Mouse (Mus musculus): ENCODE results near the gene Nav2. TPM values are rescaled to one million over a fixed set of nuclear protein-coding genes. Genes with fewer than 3 reads are reported as not detected.

Gene Nav2
- polyA plus RNA-seq, 1 experiment from 2014 or later, result 19.7 TPM

DNA sequence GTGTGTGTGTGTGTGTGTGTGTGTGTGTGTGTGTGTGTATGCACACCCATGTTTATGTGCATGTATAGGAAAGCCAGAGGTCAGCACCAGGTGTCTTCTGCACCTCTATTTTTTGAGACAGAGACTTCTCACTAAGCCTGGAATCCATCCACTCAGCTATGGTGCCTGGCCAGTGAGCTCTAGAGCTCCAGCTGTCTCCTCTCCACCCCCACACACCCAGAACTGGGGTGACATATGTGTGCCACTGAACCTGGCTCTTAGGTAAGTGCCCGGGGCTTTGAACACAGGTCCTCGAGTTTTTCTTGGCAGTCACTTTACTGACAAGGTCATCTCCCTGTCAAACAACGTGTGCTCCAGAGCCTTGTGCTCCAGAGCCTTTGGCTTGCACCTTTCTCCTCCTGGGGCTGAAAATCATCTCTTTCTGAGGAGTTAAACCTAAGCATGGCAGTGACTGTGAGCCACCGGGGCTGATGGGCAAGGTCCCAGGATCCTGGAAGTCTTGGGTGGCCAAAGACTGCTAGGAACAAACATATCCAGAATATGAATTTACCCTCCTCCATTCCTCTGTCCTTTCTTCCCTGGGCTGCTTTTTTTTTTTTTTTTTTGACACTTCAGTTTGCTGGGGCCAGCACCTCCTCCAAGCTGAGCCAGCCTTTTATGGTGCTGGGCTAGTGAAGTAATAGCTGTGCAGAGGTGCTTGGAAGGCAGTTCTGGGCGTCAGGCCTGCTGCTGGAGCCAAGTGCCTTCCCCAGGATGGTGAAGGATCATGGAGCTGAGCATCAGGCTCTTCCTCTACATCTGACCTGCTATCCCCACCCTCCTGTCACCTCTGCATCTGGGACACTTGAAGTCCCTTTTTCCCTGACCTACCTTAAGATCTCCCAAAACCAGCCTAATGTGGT, 298.5 kb downstream of the Nav2 start:
- Histone ChIP-seq H3K9ac (no peak overlapping the region), H3K9me3 (ENCODE audit: low read depth, low read length) (no peaks in the 10 kb centered on the region), H3K27me3 (ENCODE audit: insufficient read depth, low read length) (no peaks in the 10 kb centered on the region), H3K4me3 (ENCODE audit: low read depth, low read length) (no peak overlapping the region), H3K4me1 (ENCODE audit: insufficient read depth) (no peaks in the 10 kb centered on the region), H3K27ac (ENCODE audit: low read depth) (no peak overlapping the region), H3K4me2 (no peak overlapping the region), H3K36me3 (ENCODE audit: insufficient read depth) (no peaks in the 10 kb centered on the region)
- WGBS, result 39% methylated on average over 5 of the region's 5 CpGs
- no peak for DNase-seq
- no peak for TF ChIP-seq CTCF (IDR thresholded peaks at IDR 0.05; ENCODE audit: low read depth)
- no peak for ATAC-seq (ENCODE audit: insufficient read depth)

DNA sequence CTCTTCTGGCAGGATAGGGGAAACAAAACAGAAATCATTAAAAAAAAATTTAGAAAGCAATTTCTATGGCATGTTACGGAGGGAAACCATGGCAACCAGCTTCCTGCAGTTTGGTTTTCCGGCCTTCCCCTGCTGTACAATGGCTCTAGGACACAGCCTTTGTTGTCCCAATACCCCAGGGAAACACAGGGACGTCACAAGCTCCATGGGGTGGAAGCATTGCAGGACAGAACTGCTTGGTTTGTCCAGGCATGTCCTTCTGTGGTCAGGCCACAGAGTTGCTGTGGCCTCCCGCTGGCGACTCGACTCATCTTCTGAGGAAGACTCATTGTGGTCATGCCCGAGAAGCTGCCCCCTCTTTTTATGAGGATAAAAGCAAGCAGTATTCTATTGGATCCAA, 301.0 kb downstream of the Nav2 start:
- Histone ChIP-seq H3K4me3 (ENCODE audit: low read depth, low read length) (no peak overlapping the region), H3K4me1 (ENCODE audit: insufficient read depth) (no peaks in the 10 kb centered on the region), H3K9me3 (ENCODE audit: low read depth, low read length) (no peaks in the 10 kb centered on the region), H3K36me3 (ENCODE audit: insufficient read depth) (no peaks in the 10 kb centered on the region), H3K4me2 (no peak overlapping the region), H3K27me3 (ENCODE audit: insufficient read depth, low read length) (no peaks in the 10 kb centered on the region), H3K27ac (ENCODE audit: low read depth) (no peak overlapping the region), H3K9ac (no peak overlapping the region)
- 79% methylated on average over 7 of the region's 7 CpGs for WGBS
- ATAC-seq (ENCODE audit: insufficient read depth), result no peak
- TF ChIP-seq CTCF (IDR thresholded peaks at IDR 0.05; ENCODE audit: low read depth), result no peak
- DNase-seq, result no peak

DNA sequence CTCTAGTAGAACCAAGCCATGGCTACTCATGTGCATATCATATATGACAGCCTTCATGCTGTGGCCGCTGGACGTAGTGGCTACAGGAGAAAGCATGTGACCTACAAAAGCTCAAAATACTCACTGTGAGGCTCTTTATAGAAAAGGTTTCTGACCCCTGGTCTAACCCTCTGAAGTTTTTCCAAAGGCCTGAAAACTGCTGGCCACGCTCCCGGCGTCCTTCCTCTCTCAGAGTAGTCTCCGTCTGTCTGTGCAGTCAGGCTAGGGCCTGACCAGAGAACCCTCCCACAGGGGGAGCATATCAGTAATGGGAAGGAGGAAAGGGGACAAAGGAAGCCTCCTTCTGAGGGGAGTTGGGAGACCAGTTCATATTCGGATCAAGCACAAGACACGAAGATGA, 302.2 kb downstream of the Nav2 start:
- Histone ChIP-seq H3K27ac (ENCODE audit: low read depth) (no peak overlapping the region), H3K4me2 (no peak overlapping the region), H3K27me3 (ENCODE audit: insufficient read depth, low read length) (no peaks in the 10 kb centered on the region), H3K9me3 (ENCODE audit: low read depth, low read length) (no peaks in the 10 kb centered on the region), H3K4me1 (ENCODE audit: insufficient read depth) (no peaks in the 10 kb centered on the region), H3K36me3 (ENCODE audit: insufficient read depth) (no peaks in the 10 kb centered on the region), H3K9ac (no peak overlapping the region), H3K4me3 (ENCODE audit: low read depth, low read length) (no peak overlapping the region)
- WGBS, result 85% methylated on average over 8 of the region's 8 CpGs
- TF ChIP-seq CTCF (IDR thresholded peaks at IDR 0.05; ENCODE audit: low read depth), result no peak
- no peak for DNase-seq
- ATAC-seq (ENCODE audit: insufficient read depth), result no peak

DNA sequence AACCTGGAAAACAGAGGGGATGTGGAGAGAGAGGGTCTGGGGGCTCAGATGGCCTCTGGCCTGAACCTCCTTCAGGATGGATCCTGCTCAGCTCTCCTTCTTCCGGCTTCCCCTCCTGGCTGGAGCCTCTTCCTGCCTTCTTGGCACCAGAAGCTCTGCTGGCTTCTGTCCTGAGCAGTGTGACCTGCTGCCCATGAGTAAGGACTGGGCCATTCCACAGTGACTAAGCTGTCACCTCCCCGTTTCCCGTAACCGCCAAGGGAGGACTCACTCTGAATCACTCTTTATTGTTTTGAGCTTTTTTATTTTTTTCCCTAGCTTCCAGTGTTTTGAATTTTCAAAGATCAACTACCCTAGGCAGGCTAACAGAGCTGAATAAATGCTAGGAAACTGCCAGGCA, 304.5 kb downstream of the Nav2 start:
- Histone ChIP-seq H3K4me1 (ENCODE audit: insufficient read depth) (no peaks in the 10 kb centered on the region), H3K4me2 (no peak overlapping the region), H3K9me3 (ENCODE audit: low read depth, low read length) (no peaks in the 10 kb centered on the region), H3K9ac (no peak overlapping the region), H3K36me3 (ENCODE audit: insufficient read depth) (no peaks in the 10 kb centered on the region), H3K27me3 (ENCODE audit: insufficient read depth, low read length) (no peaks in the 10 kb centered on the region), H3K27ac (ENCODE audit: low read depth) (no peak overlapping the region), H3K4me3 (ENCODE audit: low read depth, low read length) (no peak overlapping the region)
- 69% methylated on average over 4 of the region's 4 CpGs for WGBS
- TF ChIP-seq CTCF (IDR thresholded peaks at IDR 0.05; ENCODE audit: low read depth), result no peak
- ATAC-seq (ENCODE audit: insufficient read depth) (no peak), DNase-seq (no peak)

DNA sequence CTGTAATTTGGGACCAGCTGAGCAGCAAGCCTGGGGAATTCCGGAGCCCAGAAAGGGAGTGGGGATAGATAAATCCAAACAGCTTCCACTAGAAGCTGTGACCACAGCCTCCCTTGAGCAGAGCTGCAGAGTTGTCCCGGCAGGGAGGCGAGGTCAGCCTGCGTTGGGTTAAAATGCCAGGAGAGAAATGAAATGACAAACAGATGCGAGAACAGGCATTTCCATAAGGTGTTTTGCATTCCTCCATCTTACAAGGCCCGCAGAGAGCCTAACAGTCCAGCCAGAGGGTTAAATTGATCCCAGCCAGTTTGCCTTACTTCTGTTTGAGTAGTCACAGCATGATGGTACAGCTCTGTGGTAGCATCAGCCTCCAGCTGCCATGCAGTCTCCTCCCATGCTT, 309.3 kb downstream of the Nav2 start:
- no peaks in the 10 kb centered on the region for H3K27me3 ChIP-seq (ENCODE audit: insufficient read depth, low read length)
- 71% methylated on average over 6 of the region's 6 CpGs for WGBS
- ATAC-seq (ENCODE audit: insufficient read depth) (no peak), DNase-seq (no peak)
- H3K4me2 ChIP-seq, result no peak overlapping the region
- no peak for TF ChIP-seq CTCF (IDR thresholded peaks at IDR 0.05; ENCODE audit: low read depth)
- H3K4me1 ChIP-seq (ENCODE audit: insufficient read depth), result no peaks in the 10 kb centered on the region
- H3K27ac ChIP-seq (ENCODE audit: low read depth), result no peak overlapping the region
- no peaks in the 10 kb centered on the region for H3K9me3 ChIP-seq (ENCODE audit: low read depth, low read length)
- no peak overlapping the region for H3K9ac ChIP-seq
- no peaks in the 10 kb centered on the region for H3K36me3 ChIP-seq (ENCODE audit: insufficient read depth)
- H3K4me3 ChIP-seq (ENCODE audit: low read depth, low read length), result no peak overlapping the region

DNA sequence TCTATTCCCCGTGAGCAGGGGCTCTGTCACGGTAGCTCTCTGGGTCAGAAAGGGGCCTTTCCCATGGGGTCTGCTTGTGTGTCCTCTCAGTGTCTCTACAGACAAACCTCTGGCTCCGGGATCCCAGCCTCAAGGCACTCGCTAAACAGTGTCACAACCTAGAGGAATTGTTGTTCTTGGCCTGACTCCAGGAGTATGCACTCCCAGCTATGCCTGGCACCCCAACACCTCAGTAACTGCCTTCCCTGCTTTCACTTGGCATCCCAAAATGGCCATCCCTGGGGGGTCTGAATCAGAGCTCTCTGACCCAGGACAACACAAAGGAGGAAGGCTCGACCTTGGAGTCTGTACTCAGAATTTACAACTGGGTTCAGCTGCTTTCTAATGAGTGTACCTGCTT, 317.2 kb downstream of the Nav2 start:
- H3K9ac ChIP-seq, result no peak overlapping the region
- no peak for DNase-seq
- no peak overlapping the region for H3K4me2 ChIP-seq
- 53% methylated on average over 5 of the region's 5 CpGs for WGBS
- ATAC-seq (ENCODE audit: insufficient read depth), result no peak
- H3K36me3 ChIP-seq (ENCODE audit: insufficient read depth), result no peaks in the 10 kb centered on the region
- no peaks in the 10 kb centered on the region for H3K27me3 ChIP-seq (ENCODE audit: insufficient read depth, low read length)
- no peaks in the 10 kb centered on the region for H3K9me3 ChIP-seq (ENCODE audit: low read depth, low read length)
- H3K27ac ChIP-seq (ENCODE audit: low read depth), result no peak overlapping the region
- no peak overlapping the region for H3K4me3 ChIP-seq (ENCODE audit: low read depth, low read length)
- H3K4me1 ChIP-seq (ENCODE audit: insufficient read depth), result no peaks in the 10 kb centered on the region
- TF ChIP-seq CTCF (IDR thresholded peaks at IDR 0.05; ENCODE audit: low read depth), result no peak

DNA sequence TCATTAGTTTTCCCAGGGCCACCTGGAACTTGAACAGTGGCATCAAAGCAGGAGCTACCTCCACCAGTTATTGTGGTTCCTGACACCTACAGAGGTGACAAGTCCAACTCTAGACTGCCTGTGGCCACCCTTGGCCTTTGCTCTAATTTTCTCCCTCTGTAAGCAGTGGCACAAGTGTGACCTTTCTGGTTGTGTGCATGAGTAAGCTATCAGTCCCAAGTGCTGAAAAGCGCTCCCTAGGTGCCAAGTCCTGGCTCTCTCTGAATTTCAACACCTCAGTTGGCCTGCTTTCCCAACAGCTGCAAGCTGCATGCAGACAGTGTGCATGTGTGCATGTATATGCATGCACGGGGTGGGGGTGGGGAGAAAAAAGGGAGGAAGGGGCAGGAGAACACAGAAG, 324.5 kb downstream of the Nav2 start:
- TF ChIP-seq CTCF (IDR thresholded peaks at IDR 0.05; ENCODE audit: low read depth), result no peak
- no peak overlapping the region for H3K4me3 ChIP-seq (ENCODE audit: low read depth, low read length)
- WGBS, result 71% methylated on average over 2 of the region's 2 CpGs

More for the DNA sequence above, 324.5 kb downstream of the Nav2 start:
- no peak overlapping the region for H3K27ac ChIP-seq (ENCODE audit: low read depth)
- H3K4me2 ChIP-seq, result no peak overlapping the region
- H3K27me3 ChIP-seq (ENCODE audit: insufficient read depth, low read length), result no peaks in the 10 kb centered on the region
- no peaks in the 10 kb centered on the region for H3K36me3 ChIP-seq (ENCODE audit: insufficient read depth)
- DNase-seq (no peak), ATAC-seq (ENCODE audit: insufficient read depth) (no peak)
- peaks cover 4% of the 10 kb centered on the region; the same call in 1 of the 2 replicates for H3K4me1 ChIP-seq (ENCODE audit: insufficient read depth)
- no peaks in the 10 kb centered on the region for H3K9me3 ChIP-seq (ENCODE audit: low read depth, low read length)
- no peak overlapping the region for H3K9ac ChIP-seq
